Mouse (Mus musculus): ENCODE measurements around the gene Tsc22d1.

DNA sequence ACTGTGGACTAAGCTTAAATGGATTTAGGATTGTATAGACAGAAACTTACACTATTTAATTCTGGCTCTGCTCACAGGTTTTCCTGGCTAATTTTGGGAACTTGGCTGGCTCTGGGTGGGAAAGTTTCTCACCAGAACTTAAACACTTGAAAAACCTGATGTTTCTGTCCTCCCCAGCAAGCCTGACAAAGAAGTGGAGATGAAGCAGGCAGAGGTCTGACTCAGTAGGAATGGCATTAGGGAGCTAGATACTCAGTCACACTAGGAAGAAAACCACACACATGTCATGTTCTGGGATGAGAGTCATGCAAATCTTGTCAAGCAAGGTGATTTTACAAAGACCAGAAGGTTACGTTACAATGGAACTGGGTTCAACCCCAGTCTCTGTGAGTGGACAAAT is 120.3 kb downstream of the Tsc22d1 start:
- no peak for TF ChIP-seq CTCF (IDR thresholded peaks at IDR 0.05; ENCODE audit: low read depth, low read length)
- no peak for TF ChIP-seq TAL1 (conservative IDR thresholded peaks at IDR 0.05; ENCODE audit: low read depth, low read length)

All from G1E (cell line).